9 mouse cellular contexts compared by ENCODE assay signal in genomic region chr15:83772460-83772859, GRCm38 (mm10). TPM values are rescaled to one million over a fixed set of nuclear protein-coding genes. Genes with fewer than 3 reads are reported as not detected.
DNase-seq lines count a peak whose midpoint lies in the region; ATAC-seq lines count a peak whose summit lies in the region.
"Had no signal": no experiment of that assay in that cellular context is flagged by ENCODE, and none has a peak within 500 bp of the region (broad histone marks: within the 10 kb centered on the region; RNA-seq: fewer than 3 reads in every experiment).

No protein-coding gene starts in this region.

- H3K4me2 ChIP-seq in heart, embryonic 11.5 days: no peak overlapping the region
- H3K4me2 ChIP-seq in heart, embryonic 13.5 days: no peak overlapping the region

- no peaks in the 10 kb centered on the region for H3K4me1 ChIP-seq in heart, embryonic 11.5 days (ENCODE audit: control insufficient read depth, insufficient read depth, low read length)
- peaks cover 9% of the 10 kb centered on the region for H3K4me1 ChIP-seq in heart, embryonic 13.5 days

- no peak overlapping the region for H3K27ac ChIP-seq in heart, embryonic 11.5 days (ENCODE audit: low read depth, low read length)
- H3K27ac ChIP-seq in heart, embryonic 13.5 days (replicated peaks): no peak overlapping the region

- 49% methylated on average over 5 of the region's 5 CpGs for WGBS in heart, embryonic 11.5 days (ENCODE audit: insufficient replicate concordance)
- 29% methylated on average over 5 of the region's 5 CpGs for WGBS in heart, embryonic 13.5 days

- H3K9me3 ChIP-seq in heart, embryonic 11.5 days (replicated peaks; ENCODE audit: control insufficient read depth, low read length): no peaks in the 10 kb centered on the region
- no peaks in the 10 kb centered on the region for H3K9me3 ChIP-seq in heart, embryonic 13.5 days

- H3K36me3 ChIP-seq in heart, embryonic 11.5 days (ENCODE audit: control insufficient read depth, insufficient read depth, low read length): no peaks in the 10 kb centered on the region
- no peaks in the 10 kb centered on the region for H3K36me3 ChIP-seq in heart, embryonic 13.5 days

- no peak overlapping the region for H3K9ac ChIP-seq in heart, embryonic 11.5 days (ENCODE audit: low read depth, low read length)
- H3K9ac ChIP-seq in heart, embryonic 13.5 days: no peak overlapping the region

- H3K27me3 ChIP-seq in heart, embryonic 11.5 days (ENCODE audit: control insufficient read depth, insufficient read depth, low read length): peaks cover 38% of the 10 kb centered on the region
- peaks cover 100% of the 10 kb centered on the region for H3K27me3 ChIP-seq in heart, embryonic 13.5 days (replicated peaks)

- no peak for ATAC-seq in heart, embryonic 11.5 days (replicated peaks; ENCODE audit: insufficient number of reproducible peaks, low FRiP score, low TSS enrichment)
- ATAC-seq in heart, embryonic 13.5 days (ENCODE audit: extremely low read depth, insufficient number of reproducible peaks, low FRiP score, low TSS enrichment): peak; percentile 15; the same call in 1 of the 2 replicates

- no peak overlapping the region for H3K4me3 ChIP-seq in heart, embryonic 11.5 days (ENCODE audit: low read depth, low read length)
- H3K4me3 ChIP-seq in heart, embryonic 13.5 days: no peak overlapping the region

- peak; percentile 95 for DNase-seq in heart, adult 11 months
- DNase-seq in retina, postnatal 1 day: peak; percentile 58
- DNase-seq in retina, embryonic 14.5 days (ENCODE audit: low spot score): no peak
- DNase-seq in lung, postnatal 4 days: peak; percentile 12 to 54
- no peak for DNase-seq in left cerebral cortex, postnatal 36 days (ENCODE audit: low spot score in 2 of 2)
- DNase-seq in testis, postnatal 10 days (ENCODE audit: low spot score): no peak

- intact Hi-C loops in left cerebral cortex, postnatal 36 days (cut with DNase I): no loop called here

RNA-seq across cellular contexts. Expression of gene Mpped1, which starts 6.8 kb away (rescaled TPM):
- 0.11 and 0.27 TPM in 2 replicates for polyA plus RNA-seq in heart, embryonic 11.5 days (2014; fragmentation: Nextera tagmentation; extraction: Ambion mirVana)
- 0.14 and 0.41 TPM in 2 replicates for polyA plus RNA-seq in heart, embryonic 13.5 days (2015; fragmentation: Nextera tagmentation; extraction: Ambion mirVana)
- 100 to 1,000 TPM; 194 to 214 TPM for total RNA-seq in left cerebral cortex, postnatal 36 days (2021)

RNA-seq across cellular contexts. Expression of gene Scube1, which starts 47.6 kb away (rescaled TPM):
- polyA plus RNA-seq in heart, embryonic 11.5 days (2014; fragmentation: Nextera tagmentation; extraction: Ambion mirVana): 9.3 and 10.2 TPM in 2 replicates
- 9.1 and 11.0 TPM in 2 replicates for polyA plus RNA-seq in heart, embryonic 13.5 days (2015; fragmentation: Nextera tagmentation; extraction: Ambion mirVana)
- total RNA-seq in left cerebral cortex, postnatal 36 days (2021): 10 to 100 TPM; 68.5 to 71.1 TPM
- total RNA-seq: CH12.LX had no signal

Comparison
In these comparisons a context has a peak if more than half of its experiments do, and no peak if none do; other contexts are left out.
1. DNase-seq: peak in heart, adult 11 months (single experiment), retina, postnatal 1 day (single experiment) and lung, postnatal 4 days (2 of 2); none in retina, embryonic 14.5 days (single experiment), left cerebral cortex, postnatal 36 days (0 of 2) and testis, postnatal 10 days (single experiment).